Mouse (Mus musculus) T-helper 17 cell (primary cell): ENCODE results near the gene Rcan3.

Experiments
- in situ Hi-C, 2 experiments: fragments of 300-600 bp; cut with MboI, MseI; formaldehyde crosslinking; loops; 1 replicate in 1 of 2; 2 replicates in 1 of 2; pipeline ENCODE4 v1.15.1; 2025; ENCODE audit warnings: high pct_unique_total_duplicates in 2 of 2

The Rcan3 gene

DNA sequence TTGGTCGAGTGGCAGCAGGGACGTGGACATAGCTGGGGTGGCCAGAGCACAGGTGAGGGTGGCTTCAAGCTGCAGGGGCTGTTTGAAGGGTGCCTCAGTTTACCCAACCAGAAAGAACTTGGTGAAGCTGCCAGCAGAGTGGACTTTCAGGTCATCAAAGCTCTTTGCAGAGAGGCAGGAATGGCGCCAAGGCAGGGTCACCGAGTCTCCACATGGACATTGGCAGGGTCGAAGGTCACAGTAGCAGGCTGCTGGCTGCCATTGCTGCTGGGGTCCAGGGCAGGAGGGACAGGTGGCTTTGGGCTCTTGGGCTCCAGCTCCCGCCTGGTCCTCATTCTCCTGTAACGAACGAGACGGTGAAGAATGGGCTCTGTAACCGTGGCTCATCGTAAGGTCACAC lies 63.3 kb downstream of the Rcan3 start:
- in situ Hi-C loops = loop anchor here in 1 of 2 experiments (5.0 kb wide), 1 partner anchor 37 kb away; no protein-coding TSS in a partner anchor

DNA sequence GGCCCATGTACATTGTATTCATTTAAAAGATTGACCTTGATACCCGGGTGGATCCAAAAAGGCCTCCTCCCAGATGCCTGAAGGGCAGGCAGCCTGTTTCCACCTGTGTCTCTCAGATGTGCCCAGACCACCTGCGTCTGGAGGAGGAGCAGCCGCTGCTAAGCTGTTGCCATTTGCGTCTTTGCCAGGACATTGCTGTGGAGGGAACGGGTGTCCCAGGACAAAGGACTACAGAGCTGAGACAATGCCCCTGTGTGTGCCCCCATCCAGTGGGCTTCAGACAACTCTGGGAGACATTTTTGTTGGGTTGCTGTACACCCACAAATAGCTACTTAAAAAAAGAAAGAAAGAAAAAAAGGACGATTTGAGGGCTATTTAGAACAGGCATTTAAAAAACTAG lies 70.8 kb downstream of the Rcan3 start:
- in situ Hi-C loops = no loop called here
